Mouse (Mus musculus) liver, embryonic 16.5 days (tissue): Measurements from ENCODE around the gene Caskin1. TPM values are rescaled to one million over a fixed set of nuclear protein-coding genes. Genes with fewer than 3 reads are reported as not detected.

Source experiments
- ATAC-seq: fragments of 200-750 bp; cut with Nextera tagmentation; 2 replicates; pipeline ENCODE4 v1.8.0; 2017; ENCODE audit warnings: low read depth, mild to moderate bottlenecking, moderate number of reproducible peaks, moderate library complexity
- H3K27ac ChIP-seq: fragments of 300-500 bp; sonication (generic); 2 replicates; pipeline ENCODE4 v1.5.1; 2014; ENCODE audit warnings: mild to moderate bottlenecking, low read length
- H3K27me3 ChIP-seq: fragments of 300-500 bp; sonication (generic); 2 replicates; pipeline ENCODE4 v1.6.1; 2014; ENCODE audit warnings: low read depth, low read length, mixed read lengths; ENCODE audit not compliant: control insufficient read depth, insufficient read depth
- H3K36me3 ChIP-seq: fragments of 300-500 bp; sonication (generic); 2 replicates; pipeline ENCODE4 v1.6.1; 2014; ENCODE audit warnings: mild to moderate bottlenecking; ENCODE audit not compliant: control insufficient read depth, insufficient read depth
- H3K4me1 ChIP-seq: fragments of 300-500 bp; sonication (generic); 2 replicates; pipeline ENCODE4 v1.6.1; 2014; ENCODE audit warnings: low read depth, low read length, mixed read lengths; ENCODE audit not compliant: control insufficient read depth
- H3K4me2 ChIP-seq: fragments of 300-500 bp; sonication (generic); 2 replicates; pipeline ENCODE4 v1.6.1; 2014; ENCODE audit warnings: low read depth, low read length, mixed read lengths
- H3K4me3 ChIP-seq: fragments of 300-500 bp; sonication (generic); 2 replicates; pipeline ENCODE4 v1.5.1; 2014; ENCODE audit warnings: low read depth, mild to moderate bottlenecking, low read length
- H3K9ac ChIP-seq: fragments of 300-500 bp; sonication (generic); 2 replicates; pipeline ENCODE4 v1.6.1; 2014; ENCODE audit warnings: low read depth, low read length
- H3K9me3 ChIP-seq: fragments of 300-500 bp; sonication (generic); replicated peaks from 2 replicates; pipeline ENCODE4 v1.6.1; 2016; ENCODE audit warnings: low read length; ENCODE audit not compliant: control insufficient read depth
- WGBS: fragments of 180-500 bp; shearing (Covaris S2); extraction: QIAGEN DNeasy Blood & Tissue Kit; methylation state at CpG from one replicate; pipeline ENCODE4 v1.1.7; 2014; ENCODE audit not compliant: insufficient replicate concordance; 5-methylcytosine and 5-hydroxymethylcytosine counted together
- polyA plus RNA-seq: library from polyadenylated mRNA; unstranded; fragments of >200 nt; fragmentation: Nextera tagmentation; extraction: Ambion mirVana; gene quantifications from 2 replicates; pipeline ENCODE4 v1.2.1, GENCODE M21; 2015

The Caskin1 gene
- polyA plus RNA-seq, 1 experiment from 2014 or later = 0.13 TPM

DNA sequence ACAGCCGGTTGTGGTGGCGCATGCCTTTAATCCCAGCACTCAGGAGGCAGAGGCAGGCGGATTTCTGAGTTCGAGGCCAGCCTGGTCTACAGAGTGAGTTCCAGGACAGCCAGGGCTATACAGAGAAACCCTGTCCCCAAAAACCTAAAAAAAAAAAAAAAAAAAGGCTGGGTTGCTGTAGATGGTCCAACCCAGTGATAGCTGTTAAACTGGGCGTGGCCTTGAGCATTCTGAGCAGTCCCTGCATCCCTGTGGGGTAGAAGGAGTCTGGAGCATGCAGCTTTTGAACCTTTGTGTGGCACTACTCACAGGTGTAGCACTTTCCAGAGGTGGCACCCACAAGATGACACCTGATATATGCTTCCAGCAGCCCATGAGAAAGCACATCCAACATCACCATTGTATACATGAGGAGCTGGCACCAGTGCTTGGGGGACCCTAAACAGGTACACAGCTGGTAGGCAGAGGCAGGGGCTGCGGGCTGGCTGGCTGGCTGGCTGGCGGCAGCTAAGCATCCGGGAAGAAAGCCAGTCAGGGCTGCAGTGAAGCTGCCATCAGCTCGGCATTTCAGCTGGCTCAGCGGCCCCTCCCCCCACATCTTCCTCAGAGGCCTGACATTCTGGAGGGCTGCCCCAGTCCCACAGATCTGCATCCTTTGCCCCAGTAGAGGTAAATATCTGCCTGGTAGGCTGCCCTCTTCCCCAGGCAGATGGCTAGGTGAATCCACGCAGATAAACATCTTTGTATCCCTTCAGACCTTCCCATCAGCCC is 3.1 kb upstream of the Caskin1 start:
- 39% methylated on average over 11 of the region's 11 CpGs for WGBS
- Histone ChIP-seq H3K4me1 (peaks cover 5% of the 10 kb centered on the region), H3K4me3 (no peak overlapping the region), H3K4me2 (no peak overlapping the region), H3K9me3 (no peaks in the 10 kb centered on the region), H3K27me3 (peaks cover 40% of the 10 kb centered on the region), H3K9ac (no peak overlapping the region), H3K36me3 (no peaks in the 10 kb centered on the region), H3K27ac (no peak overlapping the region)
- no peak for ATAC-seq

DNA sequence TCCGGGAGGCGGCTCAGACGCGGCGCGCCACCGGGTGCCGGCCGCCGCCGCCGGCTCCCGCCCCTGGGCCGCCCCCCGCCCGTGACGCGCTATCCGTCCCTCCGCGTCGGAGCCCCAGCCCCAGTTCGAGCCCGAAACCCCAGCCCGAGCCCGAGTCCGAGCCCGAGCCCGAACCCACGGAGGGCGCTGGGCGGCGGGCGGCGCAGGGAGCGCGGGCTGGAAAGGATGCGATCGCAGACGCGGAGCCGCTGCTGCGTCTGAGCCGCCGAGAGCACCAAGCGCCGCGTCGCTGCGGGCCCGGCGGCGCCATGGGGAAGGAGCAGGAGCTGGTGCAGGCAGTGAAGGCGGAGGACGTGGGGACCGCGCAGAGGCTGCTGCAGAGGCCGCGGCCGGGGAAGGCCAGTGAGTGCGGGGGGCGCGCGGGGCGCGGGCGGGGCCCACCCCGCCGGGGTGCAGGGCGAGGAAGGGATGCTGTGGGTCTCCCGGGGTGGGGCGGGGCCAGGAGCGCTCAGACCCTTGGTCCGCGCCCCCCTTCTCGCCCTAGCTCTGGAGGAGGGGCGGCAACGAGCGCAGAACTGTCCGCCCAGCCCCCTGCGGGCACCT is 362 bp downstream of the Caskin1 start:
- Histone ChIP-seq H3K27ac (no peak overlapping the region), H3K36me3 (no peaks in the 10 kb centered on the region), H3K4me1 (peaks cover 5% of the 10 kb centered on the region), H3K9ac (peak overlapping the region; percentile 26; the same call in 1 of the 2 replicates), H3K4me3 (peak overlapping the region; percentile 57), H3K4me2 (peak overlapping the region; percentile 74), H3K27me3 (peaks cover 47% of the 10 kb centered on the region), H3K9me3 (no peaks in the 10 kb centered on the region)
- no peak for ATAC-seq
- WGBS = under 1% methylated on average over 56 of the region's 81 CpGs

DNA sequence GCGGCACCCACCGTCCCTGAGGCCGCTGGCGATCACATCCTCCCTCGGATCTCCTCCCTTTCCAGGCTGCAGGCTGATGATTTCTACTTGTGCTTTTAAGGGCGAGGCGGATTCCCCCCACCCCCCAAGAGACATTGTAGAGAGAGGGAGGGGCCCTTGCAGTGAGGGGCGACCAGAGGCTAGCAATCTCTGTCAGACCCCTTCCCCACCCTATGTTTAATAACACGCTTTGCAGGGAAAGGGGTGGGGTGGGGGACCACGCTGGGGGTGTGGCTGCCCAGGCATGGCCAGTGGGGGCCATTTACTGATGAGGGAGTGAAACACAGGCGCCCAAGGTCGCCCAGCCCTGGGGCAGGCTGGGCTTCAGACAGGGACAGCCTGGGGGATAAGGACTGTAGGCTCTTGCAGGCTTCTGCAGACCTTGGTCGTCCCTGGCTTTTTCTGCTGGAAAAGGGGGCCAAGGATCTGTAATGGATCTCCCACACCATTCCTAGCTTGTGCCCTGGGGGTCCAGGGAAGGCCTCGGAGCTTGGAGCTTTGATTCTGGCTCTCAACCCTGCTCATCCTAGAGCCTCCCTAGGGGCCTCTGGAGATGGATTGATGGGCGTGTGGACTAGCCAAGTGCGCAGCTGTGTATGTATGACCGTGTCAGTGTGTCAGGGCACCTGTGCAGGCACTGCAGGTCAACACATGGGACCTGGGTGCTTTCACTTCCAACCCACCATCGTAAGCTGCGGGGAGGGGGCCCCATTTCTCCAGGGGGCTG is 1.0 kb downstream of the Caskin1 start:
- no peak for ATAC-seq
- WGBS = 24% methylated on average over 19 of the region's 19 CpGs
- H3K9ac ChIP-seq = no peak overlapping the region

DNA sequence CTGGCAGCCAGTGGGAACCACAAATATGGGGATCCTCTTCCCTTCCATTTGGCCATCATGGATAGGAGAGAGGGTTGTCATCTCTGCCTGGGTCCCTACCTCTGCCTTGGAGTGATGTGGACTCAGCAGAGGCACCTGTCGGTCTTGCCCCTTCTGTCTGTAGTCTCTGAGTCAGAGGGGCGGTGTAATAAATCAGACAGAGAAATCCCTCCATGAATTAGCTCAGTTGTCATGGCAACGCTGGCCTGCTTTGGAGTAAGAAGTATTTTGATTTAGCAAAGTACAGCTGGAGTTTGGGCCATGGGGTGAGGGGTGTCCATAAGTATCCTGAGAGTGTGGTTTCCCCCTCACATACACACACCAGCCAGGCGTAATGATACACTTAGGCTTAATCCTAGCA is 2.0 kb downstream of the Caskin1 start:
- peaks cover 5% of the 10 kb centered on the region for H3K4me1 ChIP-seq
- H3K36me3 ChIP-seq = no peaks in the 10 kb centered on the region
- no peak for ATAC-seq
- H3K9me3 ChIP-seq = no peaks in the 10 kb centered on the region
- H3K27me3 ChIP-seq = peaks cover 47% of the 10 kb centered on the region
- no peak overlapping the region for H3K4me3 ChIP-seq
- H3K4me2 ChIP-seq = no peak overlapping the region
- no peak overlapping the region for H3K9ac ChIP-seq
- H3K27ac ChIP-seq = no peak overlapping the region
- 66% methylated on average over 4 of the region's 4 CpGs for WGBS

More for the DNA sequence above, 1.0 kb downstream of the Caskin1 start:
- Histone ChIP-seq H3K4me2 (peak overlapping the region; percentile 74), H3K36me3 (no peaks in the 10 kb centered on the region), H3K4me3 (peak overlapping the region; percentile 57), H3K27me3 (peaks cover 47% of the 10 kb centered on the region), H3K4me1 (peaks cover 5% of the 10 kb centered on the region), H3K9me3 (no peaks in the 10 kb centered on the region), H3K27ac (no peak overlapping the region)

DNA sequence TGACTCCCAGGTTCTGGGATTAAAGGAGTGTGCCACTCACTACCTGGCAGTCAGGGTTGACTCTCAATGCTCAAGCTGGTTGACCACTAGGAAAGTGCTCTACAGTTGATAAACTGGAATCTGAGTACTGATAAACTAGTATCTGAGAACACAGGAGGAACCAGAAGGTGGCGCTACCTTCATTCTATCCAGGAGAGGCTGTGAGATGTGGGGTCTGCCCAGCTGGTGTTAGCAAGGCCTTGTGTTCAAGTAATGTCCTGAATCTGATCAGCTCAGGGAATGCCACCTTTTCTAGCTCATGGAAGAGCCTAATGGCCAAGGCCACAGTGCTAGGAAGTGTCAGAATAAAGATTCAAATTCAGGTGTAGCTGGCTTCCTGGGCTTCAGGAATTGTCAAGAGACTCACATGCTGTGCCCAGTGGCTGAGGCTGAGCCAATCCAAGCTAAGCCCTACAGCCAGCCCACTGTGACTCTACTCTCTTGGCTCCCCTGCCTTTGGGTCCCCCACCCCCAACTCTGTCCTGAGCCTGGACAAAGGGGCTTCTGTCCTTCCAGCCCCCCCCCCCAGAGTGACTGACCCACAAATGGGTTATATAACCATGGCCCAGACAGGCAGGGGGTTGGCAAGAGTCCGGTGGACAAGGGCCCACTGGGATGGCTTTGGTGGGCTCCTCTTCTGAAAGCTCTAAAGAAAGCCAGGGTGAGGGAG is 6.4 kb downstream of the Caskin1 start:
- no peak overlapping the region for H3K27ac ChIP-seq
- WGBS = 37% methylated on average over 2 of the region's 2 CpGs

DNA sequence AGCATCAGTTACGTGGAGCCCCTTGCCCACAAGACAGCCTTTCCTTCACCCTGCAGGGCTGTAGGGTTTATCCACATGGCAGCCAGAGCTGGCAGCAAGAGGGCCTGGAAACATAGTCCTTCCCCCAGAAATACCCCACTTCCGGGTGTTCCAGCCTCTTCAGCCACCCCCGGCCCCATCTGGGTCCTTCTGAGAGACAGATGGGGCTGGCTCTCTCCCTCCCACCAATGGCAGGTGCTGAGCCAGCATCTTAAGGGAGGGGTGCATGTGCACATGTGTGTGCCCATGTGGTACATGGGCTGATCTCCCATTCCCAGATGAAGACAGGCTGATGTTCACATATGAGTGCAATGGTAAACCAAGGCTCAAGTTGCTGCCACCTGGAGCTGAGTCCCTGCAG is 7.0 kb downstream of the Caskin1 start:
- Histone ChIP-seq H3K4me2 (no peak overlapping the region), H3K36me3 (no peaks in the 10 kb centered on the region), H3K4me1 (no peaks in the 10 kb centered on the region), H3K9ac (no peak overlapping the region), H3K27me3 (peaks cover 5% of the 10 kb centered on the region), H3K9me3 (no peaks in the 10 kb centered on the region), H3K4me3 (no peak overlapping the region), H3K27ac (no peak overlapping the region)
- 55% methylated on average over 3 of the region's 3 CpGs for WGBS
- no peak for ATAC-seq

More for the DNA sequence above, 6.4 kb downstream of the Caskin1 start:
- Histone ChIP-seq H3K4me2 (no peak overlapping the region), H3K9me3 (no peaks in the 10 kb centered on the region), H3K4me3 (no peak overlapping the region), H3K27me3 (peaks cover 12% of the 10 kb centered on the region), H3K4me1 (no peaks in the 10 kb centered on the region), H3K9ac (no peak overlapping the region), H3K36me3 (no peaks in the 10 kb centered on the region)
- no peak for ATAC-seq

DNA sequence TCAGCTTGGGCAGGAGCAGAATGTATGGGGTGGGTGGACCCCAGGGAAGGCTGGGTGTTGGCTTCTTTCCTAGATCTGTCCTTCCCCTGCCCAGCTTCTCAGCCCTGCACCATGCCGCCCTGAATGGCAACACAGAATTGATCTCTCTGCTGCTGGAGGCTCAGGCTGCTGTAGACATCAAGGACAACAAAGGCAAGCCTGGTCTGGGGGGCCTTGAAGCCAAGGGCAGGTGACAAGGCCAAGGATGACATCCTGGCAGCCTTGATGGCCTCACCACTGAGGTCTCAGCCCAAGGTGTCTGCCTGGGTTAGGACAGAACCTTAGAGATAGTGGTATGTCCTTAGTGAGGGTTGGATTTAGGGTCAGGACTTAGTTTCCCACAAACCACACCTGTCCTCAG is 7.6 kb downstream of the Caskin1 start:
- WGBS = 71% methylated on average over 1 of the region's 1 CpGs
- Histone ChIP-seq H3K4me2 (no peak overlapping the region), H3K4me3 (no peak overlapping the region), H3K4me1 (no peaks in the 10 kb centered on the region), H3K9me3 (no peaks in the 10 kb centered on the region), H3K36me3 (no peaks in the 10 kb centered on the region), H3K27ac (no peak overlapping the region), H3K9ac (no peak overlapping the region), H3K27me3 (no peaks in the 10 kb centered on the region; the same call in 1 of the 2 replicates)
- ATAC-seq = no peak

DNA sequence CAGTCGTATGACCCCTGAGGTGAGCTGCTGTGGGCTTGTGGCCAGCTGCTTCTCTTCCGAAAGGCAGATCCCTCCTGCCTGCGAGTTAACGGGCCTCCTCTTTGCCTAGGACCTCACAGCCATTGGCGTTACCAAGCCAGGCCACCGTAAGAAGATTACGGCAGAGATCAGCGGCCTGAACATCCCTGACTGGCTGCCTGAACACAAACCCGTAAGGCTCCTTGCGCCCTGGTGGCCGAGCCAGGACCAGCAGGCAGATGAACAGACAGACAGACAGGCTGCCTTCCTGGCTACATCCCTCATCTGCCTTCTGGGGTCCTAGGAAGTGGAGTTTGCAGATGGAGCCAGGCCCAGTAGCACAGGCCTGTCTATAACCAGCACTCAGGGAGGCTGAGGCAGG is 13.8 kb downstream of the Caskin1 start:
- Histone ChIP-seq H3K9ac (no peak overlapping the region), H3K4me1 (peaks cover 1% of the 10 kb centered on the region; the same call in 1 of the 2 replicates), H3K36me3 (no peaks in the 10 kb centered on the region), H3K4me2 (no peak overlapping the region), H3K9me3 (no peaks in the 10 kb centered on the region), H3K27ac (no peak overlapping the region), H3K4me3 (no peak overlapping the region), H3K27me3 (no peaks in the 10 kb centered on the region)
- no peak for ATAC-seq
- WGBS = 38% methylated on average over 11 of the region's 11 CpGs
